Mouse (Mus musculus): Measurements from ENCODE around the gene Bsn.

GRCm38 (mm10) chr9:108112719-108113340 lies 77.4 kb downstream of the Bsn start:
- TF ChIP-seq CTCF (IDR thresholded peaks at IDR 0.05; ENCODE audit: borderline replicate concordance, insufficient read depth, low read depth, low read length) (no peak), POLR2A (IDR thresholded peaks at IDR 0.05; ENCODE audit: borderline replicate concordance, insufficient read depth, low read length) (no peak)
